Mouse (Mus musculus): ENCODE results near the gene Ttc6. TPM values are rescaled to one million over a fixed set of nuclear protein-coding genes. Genes with fewer than 3 reads are reported as not detected.
A peak's percentile ranks its signal among the peaks of the same experiment; 100 is the strongest.

Ttc6 gene
- polyA plus RNA-seq, 1 experiment, result 1.3 TPM

DNA sequence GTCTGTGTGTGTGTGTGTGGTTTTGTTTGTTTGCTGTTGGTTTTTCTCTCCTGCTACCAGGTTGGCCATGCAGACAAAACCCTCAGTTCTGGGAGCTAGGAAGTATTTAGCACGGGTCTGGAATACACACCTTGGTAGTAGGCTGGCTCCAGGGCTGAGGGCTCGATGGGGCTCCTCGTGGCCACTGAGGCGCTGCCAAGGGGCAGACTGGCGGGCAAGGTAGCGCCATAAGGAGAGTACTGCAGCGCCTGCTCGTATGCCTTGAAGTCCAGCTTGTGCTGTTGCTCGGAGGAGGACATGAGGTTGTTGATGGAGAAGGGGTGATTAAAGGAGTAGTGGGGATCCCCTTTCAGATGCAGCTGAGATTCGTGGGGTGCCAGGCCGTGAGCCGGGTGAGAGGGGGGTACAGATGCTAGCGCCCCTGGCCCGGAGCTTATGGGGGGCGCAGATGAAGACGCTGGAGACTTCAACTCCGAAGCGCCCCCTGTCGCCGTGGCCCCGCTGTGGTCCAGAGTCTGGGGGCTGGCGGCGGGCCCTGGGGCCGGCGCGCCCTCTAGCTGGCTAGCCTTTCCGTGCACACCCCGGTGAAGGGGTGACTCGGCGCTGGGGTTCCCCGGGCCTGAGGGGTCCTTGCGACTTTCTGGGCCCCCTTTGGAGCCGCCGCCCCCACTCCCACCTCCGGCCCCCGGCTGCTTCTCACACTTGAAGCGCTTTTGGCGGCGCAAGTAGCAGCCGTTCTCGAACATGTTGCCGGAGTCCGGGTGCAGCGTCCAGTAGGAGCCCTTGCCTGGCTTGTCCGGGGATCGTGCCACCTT lies 21.8 kb upstream of the Ttc6 start:
- TF ChIP-seq CTCF (IDR thresholded peaks at IDR 0.05; ENCODE audit: extremely low read depth, insufficient read length, insufficient replicate concordance, low read depth, low read length) (peak; percentile 39; the same call in 1 of the 2 replicates), POLR2A (IDR thresholded peaks at IDR 0.05; ENCODE audit: low read depth, low read length) (no peak)
- H3K27ac ChIP-seq (ENCODE audit: insufficient read depth, low read depth, low read length), result 0 out of 2 replicates have a peak overlapping the region, but pooled peaks have one; percentile 2
- H3K27me3 ChIP-seq (ENCODE audit: control insufficient read depth, insufficient read depth, low read length), result peaks cover 25% of the 10 kb centered on the region
- peak overlapping the region; percentile 62 for H3K4me3 ChIP-seq (ENCODE audit: low read depth, low read length)
- H3K36me3 ChIP-seq (ENCODE audit: control insufficient read depth, insufficient read depth, low read length), result no peaks in the 10 kb centered on the region
- 4% methylated on average over 45 of the region's 46 CpGs for WGBS
- H3K4me1 ChIP-seq (ENCODE audit: control insufficient read depth, insufficient read depth, insufficient read length, low read length), result no peaks in the 10 kb centered on the region; the same call in 1 of the 2 replicates

DNA sequence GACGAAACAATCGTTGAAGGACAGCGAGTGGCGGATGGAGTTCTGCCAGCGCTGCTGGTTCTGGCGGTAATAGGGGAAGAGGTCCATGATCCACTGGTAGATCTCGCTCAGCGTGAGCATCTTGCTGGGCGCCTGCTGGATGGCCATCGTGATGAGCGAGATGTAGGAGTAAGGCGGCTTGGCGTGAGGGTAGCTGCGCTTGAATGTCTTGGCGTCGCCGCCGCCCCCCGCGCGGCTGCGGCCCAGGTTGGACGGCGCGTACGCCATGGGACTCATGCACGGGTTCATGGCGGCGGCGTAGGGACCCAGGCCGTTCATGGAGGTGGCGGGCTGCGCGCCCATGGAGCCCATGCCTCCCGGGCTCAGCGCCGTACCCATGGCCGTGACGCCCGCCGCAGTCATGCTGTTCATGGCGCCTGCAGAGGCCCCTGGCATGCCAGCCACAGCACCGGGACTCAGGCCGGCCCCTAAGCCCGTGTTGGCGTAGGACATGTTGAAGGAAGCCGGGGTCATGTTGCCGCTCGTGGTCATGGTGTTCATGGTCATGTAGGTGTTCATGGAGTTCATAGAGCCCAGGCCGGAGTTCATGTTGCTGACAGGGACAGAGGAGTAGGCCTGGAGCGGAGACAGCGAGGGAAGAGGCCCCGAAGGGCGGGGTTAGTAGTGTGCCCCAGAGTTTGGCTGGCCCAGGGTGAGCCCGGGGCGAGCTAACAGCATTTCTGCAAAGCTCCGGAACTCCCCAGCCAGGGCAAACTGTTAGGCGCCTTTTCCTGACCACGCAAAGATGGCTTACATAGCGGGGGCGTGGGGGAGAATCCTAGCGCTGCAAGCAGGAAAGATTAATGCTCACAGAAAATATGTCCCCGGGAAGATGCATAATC lies 20.9 kb upstream of the Ttc6 start:
- no peaks in the 10 kb centered on the region for H3K36me3 ChIP-seq (ENCODE audit: control insufficient read depth, insufficient read depth, low read length)
- H3K27me3 ChIP-seq (ENCODE audit: control insufficient read depth, insufficient read depth, low read length), result peaks cover 25% of the 10 kb centered on the region
- no peaks in the 10 kb centered on the region; the same call in 1 of the 2 replicates for H3K4me1 ChIP-seq (ENCODE audit: control insufficient read depth, insufficient read depth, insufficient read length, low read length)
- peak overlapping the region; percentile 62 for H3K4me3 ChIP-seq (ENCODE audit: low read depth, low read length)
- 0 out of 2 replicates have a peak overlapping the region, but pooled peaks have one; percentile 1 for H3K27ac ChIP-seq (ENCODE audit: insufficient read depth, low read depth, low read length)
- TF ChIP-seq POLR2A (IDR thresholded peaks at IDR 0.05; ENCODE audit: low read depth, low read length), result no peak
- no peak for TF ChIP-seq CTCF (IDR thresholded peaks at IDR 0.05; ENCODE audit: extremely low read depth, insufficient read length, insufficient replicate concordance, low read depth, low read length)
- WGBS, result 3% methylated on average over 63 of the region's 63 CpGs

DNA sequence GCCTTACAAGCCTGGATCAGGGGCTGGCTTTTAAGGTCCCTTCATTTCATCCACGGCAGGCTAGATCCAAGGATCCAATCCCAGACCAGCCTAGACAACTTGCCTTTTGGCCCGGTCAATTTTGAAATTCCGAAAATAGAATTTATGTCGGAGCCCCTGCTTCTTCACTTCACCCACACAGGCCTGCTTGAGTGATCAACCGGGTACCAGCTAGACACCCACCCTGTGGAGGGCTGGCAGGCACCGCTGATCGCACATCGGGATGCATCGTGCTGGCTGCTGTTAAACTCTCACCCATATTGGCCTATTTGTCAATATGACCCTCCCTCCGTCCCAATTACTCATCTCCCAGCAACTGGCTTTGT lies 20.3 kb upstream of the Ttc6 start:
- H3K4me3 ChIP-seq (ENCODE audit: low read depth, low read length), result peak overlapping the region; percentile 62
- 2% methylated on average over 10 of the region's 10 CpGs for WGBS
- TF ChIP-seq POLR2A (IDR thresholded peaks at IDR 0.05; ENCODE audit: low read depth, low read length), result no peak
- TF ChIP-seq CTCF (IDR thresholded peaks at IDR 0.05; ENCODE audit: extremely low read depth, insufficient read length, insufficient replicate concordance, low read depth, low read length), result no peak
- H3K4me1 ChIP-seq (ENCODE audit: control insufficient read depth, insufficient read depth, insufficient read length, low read length), result no peaks in the 10 kb centered on the region; the same call in 1 of the 2 replicates
- no peaks in the 10 kb centered on the region for H3K36me3 ChIP-seq (ENCODE audit: control insufficient read depth, insufficient read depth, low read length)
- no peak overlapping the region for H3K27ac ChIP-seq (ENCODE audit: insufficient read depth, low read depth, low read length)
- H3K27me3 ChIP-seq (ENCODE audit: control insufficient read depth, insufficient read depth, low read length), result peaks cover 21% of the 10 kb centered on the region

DNA sequence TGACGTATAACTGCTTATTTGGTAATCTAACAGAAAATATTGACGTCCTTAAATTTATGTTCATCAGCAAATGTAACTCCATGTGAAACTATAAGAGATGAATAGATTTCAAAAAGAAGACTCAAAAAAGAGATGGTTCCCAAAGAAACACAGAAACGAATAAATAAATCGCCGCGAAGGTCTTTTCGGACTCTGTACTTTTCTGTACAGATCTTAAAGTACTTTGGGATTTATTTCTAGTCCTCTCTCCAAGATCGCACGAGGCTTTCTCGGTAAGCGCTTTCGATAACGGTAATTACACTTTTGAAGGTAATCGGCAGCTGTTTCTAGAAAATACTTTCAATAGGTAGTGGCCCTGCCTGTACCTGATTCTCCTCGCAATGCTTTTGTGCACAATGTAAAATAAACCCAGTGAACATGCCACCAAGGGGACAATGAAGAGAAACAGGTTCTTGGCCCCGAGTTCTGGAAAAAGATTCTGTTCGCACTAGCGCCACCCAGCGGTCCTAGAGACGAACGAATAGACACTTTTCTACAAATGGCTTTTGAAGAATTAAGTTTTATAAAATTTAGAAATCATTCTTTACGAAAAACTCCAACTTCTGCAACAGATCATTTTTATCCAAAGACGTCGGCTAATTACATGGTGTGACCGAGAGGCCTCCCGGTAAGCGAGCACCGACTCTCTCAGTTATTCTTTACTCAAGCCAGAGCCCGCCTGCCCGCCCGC lies 19.1 kb upstream of the Ttc6 start:
- Histone ChIP-seq H3K27me3 (ENCODE audit: control insufficient read depth, insufficient read depth, low read length) (peaks cover 14% of the 10 kb centered on the region; the same call in 1 of the 2 replicates), H3K36me3 (ENCODE audit: control insufficient read depth, insufficient read depth, low read length) (no peaks in the 10 kb centered on the region), H3K4me1 (ENCODE audit: control insufficient read depth, insufficient read depth, insufficient read length, low read length) (no peaks in the 10 kb centered on the region; the same call in 1 of the 2 replicates), H3K27ac (ENCODE audit: insufficient read depth, low read depth, low read length) (peak overlapping the region; percentile 55), H3K4me3 (ENCODE audit: low read depth, low read length) (peak overlapping the region; percentile 64)
- TF ChIP-seq POLR2A (IDR thresholded peaks at IDR 0.05; ENCODE audit: low read depth, low read length), result no peak
- TF ChIP-seq CTCF (IDR thresholded peaks at IDR 0.05; ENCODE audit: extremely low read depth, insufficient read length, insufficient replicate concordance, low read depth, low read length), result peak; percentile 76; the same call in 1 of the 2 replicates
- 2% methylated on average over 31 of the region's 31 CpGs for whole genome bisulfite sequencing

DNA sequence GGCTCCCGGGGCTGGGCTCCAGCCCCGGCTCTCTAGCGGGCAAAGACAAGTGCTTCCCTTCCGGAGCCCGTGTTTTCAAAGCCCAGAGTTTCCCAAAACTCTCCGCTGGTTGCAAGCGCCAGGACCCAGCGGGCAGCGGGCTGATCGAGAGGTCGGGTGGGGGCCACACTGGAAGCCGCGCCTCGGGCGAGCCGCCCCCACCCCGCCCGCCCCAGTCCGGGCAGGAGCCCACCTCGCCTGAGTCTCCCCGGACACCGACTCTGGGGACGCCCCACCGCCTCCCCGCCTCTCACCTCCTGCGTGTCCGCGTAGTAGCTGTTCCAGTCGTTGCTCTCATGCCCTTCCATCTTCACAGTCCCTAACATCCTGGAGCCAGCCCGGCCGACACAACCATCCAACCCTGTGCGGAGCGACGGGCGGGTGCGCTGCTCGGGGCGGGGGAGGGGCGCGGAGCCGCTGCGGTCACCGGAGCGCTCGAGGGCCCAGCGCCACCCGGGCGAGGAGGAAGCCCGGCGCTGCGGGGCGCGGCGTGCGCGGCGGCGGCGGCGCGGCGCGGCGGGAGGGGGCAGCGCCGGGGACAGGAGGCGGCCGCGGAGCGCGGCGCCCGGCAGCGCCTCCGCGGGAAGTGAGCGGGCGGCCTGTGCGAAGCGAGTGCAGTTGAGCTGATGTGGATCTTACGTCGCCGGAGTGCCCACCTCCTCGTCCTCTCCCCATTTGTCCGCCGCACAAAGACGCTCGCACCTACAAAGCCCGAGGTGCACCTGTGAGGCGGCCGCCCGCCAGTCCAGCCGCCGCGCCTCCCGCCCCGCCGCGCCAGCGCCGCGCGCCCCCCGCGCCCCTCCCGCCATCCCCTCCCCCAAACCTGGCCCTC lies 18.3 kb upstream of the Ttc6 start:
- Histone ChIP-seq H3K36me3 (ENCODE audit: control insufficient read depth, insufficient read depth, low read length) (no peaks in the 10 kb centered on the region), H3K27ac (ENCODE audit: insufficient read depth, low read depth, low read length) (peak overlapping the region; percentile 51), H3K27me3 (ENCODE audit: control insufficient read depth, insufficient read depth, low read length) (peaks cover 12% of the 10 kb centered on the region; the same call in 1 of the 2 replicates), H3K4me3 (ENCODE audit: low read depth, low read length) (peak overlapping the region; percentile 64), H3K4me1 (ENCODE audit: control insufficient read depth, insufficient read depth, insufficient read length, low read length) (no peaks in the 10 kb centered on the region; the same call in 1 of the 2 replicates)
- 2% methylated on average over 105 of the region's 106 CpGs for WGBS
- TF ChIP-seq CTCF (IDR thresholded peaks at IDR 0.05; ENCODE audit: extremely low read depth, insufficient read length, insufficient replicate concordance, low read depth, low read length), result no peak
- TF ChIP-seq POLR2A (IDR thresholded peaks at IDR 0.05; ENCODE audit: low read depth, low read length), result peak; percentile 60; the same call in 1 of the 2 replicates

Data from small intestine, adult 2 months (tissue).